Mouse (Mus musculus) brown adipose tissue, adult 24 weeks (tissue): ENCODE results near the gene Rad51b. TPM values are rescaled to one million over a fixed set of nuclear protein-coding genes. Genes with fewer than 3 reads are reported as not detected.

Experiments used
- H3K27ac ChIP-seq: fragments of 200-500 bp; replicated peaks from 2 replicates; pipeline ENCODE4 v1.5.1; 2012; ENCODE audit warnings: low read depth, mild to moderate bottlenecking, low read length
- H3K4me1 ChIP-seq: fragments of 200-500 bp; 2 replicates; pipeline ENCODE4 v1.6.1; 2012; ENCODE audit warnings: low read length, mixed read lengths; ENCODE audit not compliant: control insufficient read depth, insufficient read depth, insufficient read length
- H3K4me3 ChIP-seq: fragments of 200-500 bp; 2 replicates; pipeline ENCODE4 v1.5.1; 2012; ENCODE audit warnings: low read depth, mild to moderate bottlenecking, low read length, moderate library complexity; ENCODE audit not compliant: insufficient read depth
- polyA plus RNA-seq: library from polyadenylated mRNA; stranded (reverse); fragments of >200 nt; gene quantifications from 2 replicates; pipeline ENCODE4 v1.2.4, GENCODE M21; 2012; ENCODE audit not compliant: missing spikeins, insufficient read depth, insufficient read length

Gene Rad51b
- polyA plus RNA-seq, 1 experiment, result 0.75 TPM

DNA sequence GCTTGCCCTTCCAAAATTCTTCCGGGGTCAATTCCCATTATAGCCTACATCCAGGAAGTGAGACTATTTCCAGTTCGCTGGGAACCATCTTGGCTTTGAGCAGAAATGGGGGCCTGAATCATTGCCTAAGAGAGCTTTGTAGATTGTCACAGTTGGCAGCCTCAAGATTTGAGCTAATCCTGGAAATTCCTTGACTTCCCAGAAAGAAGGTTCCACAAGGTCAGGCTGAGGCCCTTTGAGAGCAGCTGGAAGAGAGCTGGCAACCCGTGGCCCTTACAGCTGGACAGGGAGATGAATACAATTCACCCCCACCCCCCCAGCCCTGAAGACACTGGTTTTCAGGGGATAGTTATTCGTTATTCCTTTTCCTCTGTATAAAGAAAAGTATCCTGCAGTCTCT, 451.8 kb downstream of the Rad51b start:
- H3K4me3 ChIP-seq, result no peak overlapping the region
- peaks cover 29% of the 10 kb centered on the region for H3K4me1 ChIP-seq
- peak overlapping the region; percentile 28; the same call in 1 of the 2 replicates for H3K27ac ChIP-seq

DNA sequence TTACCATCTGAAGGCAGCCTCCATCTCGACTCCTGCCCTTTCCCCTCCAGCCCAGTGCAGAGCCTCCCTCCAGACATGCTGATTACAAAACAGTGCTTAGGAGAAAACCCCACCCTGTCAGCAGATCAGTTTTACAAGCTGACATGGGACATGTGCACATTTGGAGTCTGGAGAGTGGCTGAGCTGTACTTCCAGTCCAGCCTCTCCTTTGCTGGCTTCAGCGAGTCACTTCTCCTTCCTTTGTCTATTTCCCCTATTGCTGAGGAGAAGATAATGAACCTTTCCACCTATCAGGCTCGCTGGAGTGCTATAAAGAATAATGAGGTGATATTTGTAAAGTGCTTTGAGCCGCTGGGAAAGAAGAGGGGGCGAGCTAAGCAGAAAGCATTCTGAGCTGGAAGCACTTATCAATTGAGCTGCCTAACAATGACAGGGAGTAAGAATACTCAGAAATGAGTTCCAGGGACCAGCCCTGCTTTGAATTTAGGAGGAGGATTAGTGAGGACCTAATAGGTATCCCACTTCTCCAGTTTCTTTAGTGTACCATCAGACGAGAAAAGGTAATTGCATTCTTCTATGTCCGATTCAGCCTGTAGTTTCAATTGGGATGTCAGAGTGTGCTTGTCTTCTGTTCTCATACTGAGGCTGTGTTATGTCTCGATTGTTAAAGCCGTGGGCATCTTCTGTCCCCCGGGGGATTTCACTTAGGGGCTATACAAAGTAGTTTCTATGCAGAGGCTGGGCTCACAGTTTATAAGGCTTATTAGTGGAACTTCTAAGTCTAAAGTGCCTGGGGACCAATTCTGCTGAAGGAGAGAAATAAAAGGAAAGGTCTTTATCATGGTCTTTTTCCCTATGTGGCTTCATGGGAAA, 453.4 kb downstream of the Rad51b start:
- peak overlapping the region; percentile 72 for H3K27ac ChIP-seq
- peaks cover 37% of the 10 kb centered on the region for H3K4me1 ChIP-seq
- H3K4me3 ChIP-seq, result peak overlapping the region; percentile 22

DNA sequence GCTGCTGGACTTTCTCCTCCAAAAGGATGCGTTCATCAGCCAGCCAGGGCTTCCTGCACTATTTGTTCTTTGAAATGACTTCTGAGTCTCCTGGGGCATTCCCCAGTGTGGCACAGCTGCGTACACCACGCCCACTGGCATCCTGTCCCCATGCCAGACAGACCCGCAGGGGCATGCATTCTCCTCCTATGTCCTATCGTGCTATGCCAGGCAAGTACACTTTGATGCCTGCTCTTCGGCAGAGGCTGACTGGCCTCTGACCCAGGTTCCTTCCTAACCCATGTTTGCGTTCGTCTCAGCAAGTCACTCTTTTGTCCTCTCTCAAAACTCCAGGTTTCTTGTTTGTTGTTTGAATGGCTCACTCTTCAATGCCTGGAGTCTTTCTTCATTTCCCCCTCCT, 454.7 kb downstream of the Rad51b start:
- Histone ChIP-seq H3K4me3 (no peak overlapping the region), H3K4me1 (peaks cover 46% of the 10 kb centered on the region), H3K27ac (peak overlapping the region; percentile 77)

DNA sequence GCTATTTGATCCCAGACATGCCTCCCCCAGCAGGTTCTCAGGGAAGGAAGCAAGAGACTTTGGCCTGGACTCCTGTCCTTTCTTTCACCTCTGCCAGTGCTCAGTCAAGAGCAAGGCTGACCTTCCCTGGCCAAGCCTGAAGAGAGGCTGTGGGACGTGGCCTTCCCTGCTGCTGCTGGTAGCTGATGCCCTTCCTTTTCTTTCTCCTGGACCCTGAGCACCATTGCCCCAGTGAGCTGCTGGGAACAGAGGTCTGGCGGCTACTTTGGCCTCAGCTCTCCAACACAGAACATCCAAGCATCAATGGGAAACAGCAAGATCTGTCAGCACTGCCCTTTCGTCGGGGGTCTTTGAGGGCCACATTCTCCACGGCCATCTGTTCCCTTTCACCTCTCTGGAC, 455.1 kb downstream of the Rad51b start:
- Histone ChIP-seq H3K27ac (peak overlapping the region; percentile 77), H3K4me3 (no peak overlapping the region), H3K4me1 (peaks cover 46% of the 10 kb centered on the region)

DNA sequence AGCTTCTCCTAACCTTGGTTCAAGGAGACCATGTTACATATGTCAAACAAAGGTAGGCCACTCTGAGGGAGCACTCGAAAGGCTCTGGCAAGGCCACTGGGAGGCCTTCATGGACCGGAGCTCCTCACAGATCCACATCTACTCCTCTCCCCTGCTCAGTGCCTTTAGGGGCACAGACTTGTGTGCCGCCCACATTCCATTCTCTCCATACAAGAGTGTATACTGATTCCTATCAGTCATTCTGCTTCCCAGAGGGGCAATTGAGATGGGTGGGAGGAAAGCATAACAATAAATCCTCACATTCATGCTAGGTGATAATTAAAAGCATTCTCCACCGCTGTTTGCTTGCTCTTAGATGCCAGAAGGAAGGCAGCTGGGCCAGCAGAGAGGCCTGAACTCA, 458.5 kb downstream of the Rad51b start:
- Histone ChIP-seq H3K27ac (peak overlapping the region; percentile 61), H3K4me3 (no peak overlapping the region), H3K4me1 (peaks cover 42% of the 10 kb centered on the region)

DNA sequence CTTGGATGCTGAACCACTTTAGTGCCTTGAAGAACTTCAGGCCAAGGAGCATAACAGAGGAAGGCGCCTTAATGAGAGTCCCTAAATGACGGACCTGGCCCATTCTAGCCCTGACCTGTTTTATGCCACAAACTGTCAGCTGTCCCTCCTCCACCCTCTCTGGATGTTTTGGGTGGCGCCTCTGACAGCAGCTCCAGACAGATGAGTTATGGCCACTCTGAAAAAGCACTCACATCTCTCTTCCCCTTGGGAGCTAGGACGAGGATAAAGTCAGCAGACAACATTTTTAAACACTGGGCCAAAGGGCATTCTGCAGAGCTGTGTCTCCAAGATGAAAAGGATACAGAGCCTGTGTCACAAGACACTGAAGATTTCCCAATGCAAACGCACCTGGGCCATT, 459.3 kb downstream of the Rad51b start:
- no peak overlapping the region for H3K4me3 ChIP-seq
- H3K27ac ChIP-seq, result no peak overlapping the region; the same call in 1 of the 2 replicates
- peaks cover 39% of the 10 kb centered on the region for H3K4me1 ChIP-seq

DNA sequence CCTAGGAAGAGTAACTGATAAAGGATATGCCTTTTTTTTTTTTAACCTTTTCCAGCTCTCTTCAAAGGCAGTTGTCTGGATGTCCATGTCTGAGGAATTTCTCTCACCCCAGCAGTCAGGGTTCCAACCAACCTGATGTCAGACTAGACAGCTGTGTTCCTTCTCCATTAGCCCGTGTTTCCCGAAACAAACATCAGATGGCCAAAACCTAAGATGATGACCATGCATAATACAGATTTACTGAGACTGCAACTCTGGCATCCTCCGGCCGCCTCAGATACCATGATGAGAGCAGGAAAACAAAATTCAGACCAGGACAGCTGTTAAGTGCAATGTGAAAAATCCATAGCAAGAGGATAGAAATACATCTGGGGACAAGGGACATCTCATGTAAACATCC, 460.7 kb downstream of the Rad51b start:
- no peak overlapping the region for H3K27ac ChIP-seq

DNA sequence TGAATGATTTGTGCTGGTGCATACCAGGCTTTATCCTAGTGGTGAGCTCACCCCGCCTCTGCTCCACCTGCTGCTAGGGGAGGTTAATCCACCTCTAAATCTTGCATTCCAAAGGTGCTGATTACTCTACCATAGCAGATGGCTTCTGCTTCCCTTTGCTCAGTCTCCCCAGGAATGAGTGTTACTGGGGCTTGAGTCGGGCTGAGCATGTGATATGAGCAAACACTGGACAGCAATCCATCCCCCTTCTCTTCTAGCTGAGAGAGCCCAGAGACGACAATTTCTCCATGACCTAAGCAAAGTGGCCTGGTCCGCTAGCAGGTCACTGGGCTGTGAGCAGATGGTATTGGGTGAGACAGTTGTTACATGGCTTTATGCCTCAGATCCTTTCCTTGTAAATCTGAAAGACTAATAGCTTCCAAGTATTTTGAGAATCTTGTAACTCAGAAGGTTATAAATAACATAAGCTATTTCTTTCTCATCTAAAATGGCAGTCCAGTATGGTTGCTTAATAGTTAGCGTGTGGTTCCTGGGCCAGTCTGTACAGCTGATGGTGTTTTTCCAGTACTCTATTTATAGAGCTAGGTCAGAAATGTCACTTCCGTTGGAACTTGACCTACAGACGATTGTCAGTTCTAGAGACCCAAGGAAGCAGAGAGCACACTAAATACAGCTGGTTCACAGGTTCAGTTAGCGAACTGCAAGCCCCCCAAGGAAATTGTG, 462.3 kb downstream of the Rad51b start:
- Histone ChIP-seq H3K4me3 (no peak overlapping the region), H3K27ac (no peak overlapping the region), H3K4me1 (peaks cover 34% of the 10 kb centered on the region)

More for the DNA sequence above, 460.7 kb downstream of the Rad51b start:
- Histone ChIP-seq H3K4me1 (peaks cover 34% of the 10 kb centered on the region), H3K4me3 (no peak overlapping the region)

DNA sequence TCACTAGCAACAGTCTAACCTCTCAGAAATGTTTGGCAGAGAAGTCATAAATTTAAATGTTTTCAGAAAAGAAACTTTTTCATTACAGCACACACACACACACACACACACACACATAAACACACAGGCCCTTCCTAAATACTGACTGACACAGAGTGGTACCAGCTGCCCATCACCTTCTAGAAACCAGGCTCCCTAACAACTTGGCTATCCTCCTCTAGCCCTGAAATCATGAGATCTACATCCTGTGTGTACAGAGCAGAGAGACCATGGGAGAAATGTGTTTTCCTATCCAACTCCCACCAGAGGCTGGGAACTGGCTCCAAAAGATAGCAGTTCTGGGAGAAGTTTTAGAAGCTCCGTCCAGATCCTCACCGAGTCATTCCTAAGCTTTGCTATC, 464.1 kb downstream of the Rad51b start:
- Histone ChIP-seq H3K27ac (no peak overlapping the region), H3K4me1 (peaks cover 28% of the 10 kb centered on the region), H3K4me3 (no peak overlapping the region)

DNA sequence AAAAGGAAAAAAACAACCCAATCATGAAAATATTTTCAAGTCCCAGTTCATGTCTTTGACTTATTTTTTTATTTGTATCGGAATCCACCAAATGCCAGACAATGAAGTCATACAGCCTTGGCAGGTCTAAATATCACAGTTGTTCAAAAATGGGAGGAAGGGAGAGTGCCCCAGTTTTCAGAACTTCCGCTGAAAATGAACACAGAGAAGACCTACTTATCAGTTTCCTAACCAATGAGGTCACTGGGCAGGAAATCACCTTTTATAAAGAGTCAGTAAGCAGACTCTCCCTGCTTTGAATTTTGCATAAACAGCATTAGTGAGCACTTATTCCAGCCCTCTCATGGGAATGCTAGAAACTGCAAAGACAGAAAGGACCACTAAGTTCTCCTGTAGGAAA, 465.0 kb downstream of the Rad51b start:
- H3K4me3 ChIP-seq, result no peak overlapping the region
- H3K27ac ChIP-seq, result no peak overlapping the region
- H3K4me1 ChIP-seq, result peaks cover 27% of the 10 kb centered on the region

DNA sequence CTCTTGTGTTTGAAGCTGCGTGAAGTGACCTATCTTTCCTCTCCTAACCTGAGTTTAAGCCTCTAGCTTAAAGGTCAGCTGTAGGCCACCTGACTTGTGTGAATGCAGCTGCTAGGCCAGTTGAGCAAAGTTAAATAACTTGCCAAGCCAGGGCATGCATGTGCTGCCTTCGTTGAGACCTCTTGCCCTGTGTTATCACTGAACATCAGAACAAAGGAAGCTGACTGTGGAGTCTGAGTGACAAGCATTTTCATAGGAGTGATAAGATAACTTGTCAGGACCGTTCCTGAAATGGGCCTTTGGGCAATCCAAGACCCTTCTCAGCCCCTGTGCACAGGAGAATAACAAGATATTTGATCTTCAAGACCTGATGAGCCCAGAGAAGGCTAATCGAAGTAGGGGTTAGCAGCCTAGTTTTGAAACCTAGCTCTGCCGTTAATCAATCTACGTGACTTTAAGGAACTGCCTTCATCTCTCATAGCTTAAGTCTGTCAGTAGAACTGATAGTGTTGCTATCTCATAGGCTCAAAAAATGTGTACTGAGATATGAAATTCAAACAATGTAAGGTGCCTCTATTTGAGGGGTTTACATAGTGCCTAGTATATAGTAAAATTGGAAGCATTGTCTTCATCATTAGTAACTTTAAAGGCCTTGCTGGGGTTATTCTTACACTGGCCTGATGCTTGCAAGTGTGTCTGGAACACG, 465.6 kb downstream of the Rad51b start:
- Histone ChIP-seq H3K27ac (no peak overlapping the region), H3K4me1 (peaks cover 27% of the 10 kb centered on the region), H3K4me3 (no peak overlapping the region)

DNA sequence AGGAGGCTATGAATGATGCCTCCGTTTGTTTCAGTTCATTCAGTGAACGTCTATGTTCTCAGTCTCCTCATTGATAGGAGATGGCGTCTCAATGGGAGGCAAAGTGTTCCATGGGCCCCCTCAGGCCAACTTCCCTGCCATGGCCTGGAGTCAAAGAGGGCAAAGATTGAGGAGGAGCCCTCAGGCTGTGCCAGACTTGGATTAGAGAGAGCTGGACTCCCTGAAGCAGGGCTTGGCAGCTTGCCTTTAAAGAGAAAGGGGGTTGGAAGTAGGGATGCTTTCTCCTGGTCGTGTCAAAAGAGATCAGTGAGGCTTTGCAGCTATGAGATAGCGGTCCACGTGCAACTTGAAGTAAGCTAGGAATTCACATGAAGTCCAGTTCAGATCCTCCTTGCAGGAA, 469.0 kb downstream of the Rad51b start:
- Histone ChIP-seq H3K27ac (peak overlapping the region; percentile 71), H3K4me3 (no peak overlapping the region), H3K4me1 (peaks cover 19% of the 10 kb centered on the region)

DNA sequence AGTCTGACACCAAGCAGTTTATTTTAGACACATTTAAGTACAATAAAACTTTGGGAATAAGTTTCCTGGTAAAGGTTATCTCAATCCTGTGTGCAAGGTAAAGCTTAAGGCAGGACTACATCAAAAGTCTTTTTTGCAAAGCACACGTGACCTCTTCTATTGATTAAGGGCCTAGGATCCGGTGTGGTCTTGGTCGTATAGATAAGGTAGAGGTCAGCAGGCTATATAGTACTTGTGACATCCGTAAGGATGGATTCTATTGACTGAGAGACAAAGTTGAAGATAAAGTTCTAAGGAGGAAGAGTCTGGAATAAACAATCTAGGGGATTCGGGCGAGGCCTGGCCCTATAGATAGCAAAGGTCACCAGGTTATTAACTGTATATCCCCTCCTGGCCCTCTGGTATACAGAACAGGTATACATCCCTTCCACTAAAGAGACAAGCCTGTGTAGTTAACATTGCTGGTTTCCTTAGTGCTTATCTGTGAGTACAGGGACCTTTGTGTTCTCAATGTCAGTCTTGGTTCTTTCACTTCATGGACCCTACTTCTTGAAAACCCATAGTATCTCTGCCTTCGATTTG, 471.8 kb downstream of the Rad51b start:
- Histone ChIP-seq H3K4me3 (no peak overlapping the region), H3K27ac (peak overlapping the region; percentile 59; the same call in 1 of the 2 replicates), H3K4me1 (peaks cover 14% of the 10 kb centered on the region; the same call in 1 of the 2 replicates)

DNA sequence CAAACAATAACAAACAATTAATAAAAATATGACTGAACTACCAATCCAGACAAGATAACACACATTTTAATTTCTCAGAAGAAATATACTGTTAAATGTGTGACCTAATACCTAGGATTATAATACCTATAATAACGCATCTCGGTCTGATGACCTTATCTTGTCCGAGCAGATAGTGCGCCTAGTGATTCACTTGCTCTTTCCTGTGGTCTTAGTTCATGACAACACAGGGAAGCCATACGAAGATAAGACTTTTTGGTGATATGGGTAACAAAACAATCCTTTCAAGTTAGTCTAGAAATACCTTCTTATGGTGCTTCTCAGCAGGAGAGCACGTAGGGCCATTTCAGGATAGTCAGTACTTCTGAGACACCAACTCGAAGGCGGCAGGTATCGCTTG, 472.7 kb downstream of the Rad51b start:
- Histone ChIP-seq H3K4me1 (peaks cover 17% of the 10 kb centered on the region; the same call in 1 of the 2 replicates), H3K27ac (no peak overlapping the region), H3K4me3 (no peak overlapping the region)

DNA sequence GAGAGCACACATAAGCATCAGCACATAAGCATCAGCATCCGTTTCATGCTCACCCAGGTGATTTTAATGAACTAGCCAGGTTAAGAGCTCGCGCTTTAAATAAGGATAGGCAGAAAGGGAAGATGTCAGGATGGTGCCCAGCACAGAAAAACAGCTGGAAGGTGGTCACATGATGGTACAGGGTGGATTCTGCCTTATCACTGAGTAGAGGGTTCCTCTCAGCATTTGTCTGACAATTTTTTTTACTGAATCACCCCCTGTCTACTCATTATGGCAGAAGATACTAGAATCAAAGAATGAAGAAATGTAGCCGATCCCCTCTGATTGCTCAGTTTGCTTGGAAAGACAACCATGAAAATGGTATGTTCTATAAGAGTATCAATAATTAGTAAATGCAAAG, 474.1 kb downstream of the Rad51b start:
- Histone ChIP-seq H3K27ac (no peak overlapping the region), H3K4me3 (no peak overlapping the region), H3K4me1 (peaks cover 21% of the 10 kb centered on the region; the same call in 1 of the 2 replicates)
